Mouse (Mus musculus): ENCODE measurements around the gene Pygo2.
A peak's percentile ranks its signal among the peaks of the same experiment; 100 is the strongest.

Gene Pygo2

DNA sequence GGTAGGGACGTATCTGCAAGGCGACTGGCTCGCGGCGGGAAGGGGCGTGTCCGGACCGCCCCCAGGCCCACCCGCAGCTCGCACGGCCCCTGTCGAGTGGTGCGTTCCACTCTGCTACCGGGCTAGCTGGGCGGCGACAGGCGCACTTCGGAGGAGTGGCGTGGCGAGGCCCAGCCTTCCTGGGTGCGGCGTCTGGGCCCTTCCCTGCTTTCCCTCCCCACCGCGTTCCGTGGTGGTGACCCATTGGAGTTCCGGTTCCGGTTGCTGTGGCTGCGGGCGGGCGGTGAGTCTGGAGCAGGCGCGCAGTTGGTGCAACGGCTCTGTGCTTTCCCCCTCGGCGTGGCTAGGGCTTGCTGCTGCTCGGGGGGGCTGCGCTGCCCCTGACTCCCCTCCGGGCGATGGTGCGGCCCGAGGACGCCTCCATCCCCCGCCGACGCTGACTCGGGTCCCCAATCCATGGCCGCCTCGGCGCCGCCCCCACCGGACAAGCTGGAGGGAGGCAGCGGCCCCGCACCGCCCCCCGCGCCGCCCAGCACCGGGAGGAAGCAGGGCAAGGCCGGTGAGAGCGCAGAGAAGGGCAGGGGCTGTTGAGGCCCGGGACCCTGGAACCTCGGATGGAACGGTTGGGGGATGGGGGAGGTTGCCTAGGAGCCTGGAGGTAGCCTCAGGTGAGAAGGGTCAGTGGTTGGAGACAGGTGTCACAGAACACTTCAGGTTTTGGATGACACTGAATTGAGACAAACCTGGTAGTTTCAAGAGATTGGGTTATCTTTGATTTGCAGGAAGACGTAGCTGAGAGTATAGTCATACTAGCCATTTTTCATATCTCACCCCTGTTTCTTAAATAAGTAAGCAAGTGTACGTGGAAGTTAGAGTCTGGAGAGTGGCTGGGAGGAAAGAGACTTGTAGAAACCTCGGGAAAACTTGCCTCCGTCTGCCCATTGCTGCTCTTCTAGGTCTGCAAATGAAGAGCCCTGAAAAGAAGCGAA lies at the start of gene Pygo2:
Gene Pygo2, plus strand, starts transcription at position 44 of the 989 bp plus-strand sequence.
- peak; percentile 94 for DNase-seq (ENCODE audit: extremely low spot score, low spot score)

DNA sequence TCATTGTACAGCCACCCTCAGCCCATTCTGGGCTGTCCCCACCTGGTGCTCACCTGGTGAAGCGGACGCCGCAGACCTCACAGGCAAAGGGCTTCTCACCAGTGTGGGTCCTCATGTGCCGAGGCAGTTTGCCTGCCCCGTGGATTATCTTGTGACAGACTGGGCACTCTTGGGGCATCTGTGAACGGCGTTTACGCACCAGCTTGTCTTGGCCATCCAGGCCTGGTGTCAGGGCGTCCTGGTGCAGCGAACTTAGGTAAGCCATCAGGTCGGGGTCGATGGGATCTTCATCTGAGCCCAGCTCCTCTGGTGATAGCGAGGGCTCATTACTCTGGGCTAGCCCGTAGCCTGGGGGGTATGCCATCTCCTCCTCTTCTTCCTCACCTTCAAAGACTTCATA lies 49.7 kb upstream of the Pygo2 start:
- DNase-seq (ENCODE audit: extremely low spot score, low spot score): no peak

- no peak for DNase-seq (ENCODE audit: extremely low spot score, low spot score)
Measured at GRCm38 (mm10) chr3:89380711-89381110, 49.3 kb upstream of the Pygo2 start.

DNA sequence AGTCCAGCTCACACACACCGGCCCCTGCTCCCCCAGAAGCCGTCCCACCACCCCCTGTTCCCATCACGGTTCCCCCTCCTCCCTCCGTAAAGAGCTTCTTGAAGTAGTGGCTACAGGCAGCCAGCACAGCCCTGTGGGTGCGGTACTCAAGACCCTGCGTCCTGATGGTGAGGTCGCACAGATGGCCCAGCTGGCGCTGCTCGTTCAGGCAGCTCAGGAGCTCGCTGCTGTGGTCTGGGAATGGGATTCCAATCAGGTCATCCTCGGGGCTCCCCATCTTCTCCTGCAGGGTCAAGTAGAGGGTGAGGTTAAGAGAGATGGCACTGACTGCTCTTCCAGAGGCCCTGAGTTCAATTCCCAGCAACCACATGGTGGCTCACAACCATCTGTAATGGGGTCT lies 48.8 kb upstream of the Pygo2 start:
- no peak for DNase-seq (ENCODE audit: extremely low spot score, low spot score)

GRCm38 (mm10) chr3:89382033-89382882 lies 47.8 kb upstream of the Pygo2 start:
- DNase-seq (ENCODE audit: extremely low spot score, low spot score): no peak

- DNase-seq (ENCODE audit: extremely low spot score, low spot score): no peak
Measured at GRCm38 (mm10) chr3:89382950-89383349, 47.1 kb upstream of the Pygo2 start.

DNA sequence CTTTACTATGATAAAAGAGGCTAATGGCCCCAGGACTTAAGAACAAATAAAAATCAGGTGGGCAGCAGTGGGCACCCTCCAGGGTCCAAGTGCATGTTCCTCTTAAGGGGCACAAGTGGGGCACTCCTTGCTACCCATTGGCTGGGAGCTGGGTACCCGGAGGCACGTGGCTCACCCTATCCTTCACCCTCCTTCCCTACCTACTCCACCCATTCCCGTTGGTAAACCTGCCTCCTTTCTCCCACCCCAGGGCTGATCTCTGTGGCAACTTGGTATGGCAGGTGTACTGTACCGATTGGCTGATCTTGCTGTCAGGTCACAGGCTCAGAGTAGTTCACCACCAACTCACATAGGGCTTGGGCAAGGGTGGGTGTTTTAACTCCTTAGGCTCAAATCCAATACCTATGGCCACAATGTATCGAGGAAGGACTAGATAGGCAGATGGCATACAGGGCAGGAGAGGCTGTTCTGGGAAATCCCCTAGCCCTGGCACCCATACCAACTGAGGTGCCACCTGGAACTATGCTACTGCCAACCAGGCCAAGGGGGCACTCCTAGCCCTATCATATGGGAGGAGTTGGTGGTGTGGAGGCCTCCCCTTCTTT lies 46.3 kb upstream of the Pygo2 start:
- DNase-seq (ENCODE audit: extremely low spot score, low spot score): no peak

DNA sequence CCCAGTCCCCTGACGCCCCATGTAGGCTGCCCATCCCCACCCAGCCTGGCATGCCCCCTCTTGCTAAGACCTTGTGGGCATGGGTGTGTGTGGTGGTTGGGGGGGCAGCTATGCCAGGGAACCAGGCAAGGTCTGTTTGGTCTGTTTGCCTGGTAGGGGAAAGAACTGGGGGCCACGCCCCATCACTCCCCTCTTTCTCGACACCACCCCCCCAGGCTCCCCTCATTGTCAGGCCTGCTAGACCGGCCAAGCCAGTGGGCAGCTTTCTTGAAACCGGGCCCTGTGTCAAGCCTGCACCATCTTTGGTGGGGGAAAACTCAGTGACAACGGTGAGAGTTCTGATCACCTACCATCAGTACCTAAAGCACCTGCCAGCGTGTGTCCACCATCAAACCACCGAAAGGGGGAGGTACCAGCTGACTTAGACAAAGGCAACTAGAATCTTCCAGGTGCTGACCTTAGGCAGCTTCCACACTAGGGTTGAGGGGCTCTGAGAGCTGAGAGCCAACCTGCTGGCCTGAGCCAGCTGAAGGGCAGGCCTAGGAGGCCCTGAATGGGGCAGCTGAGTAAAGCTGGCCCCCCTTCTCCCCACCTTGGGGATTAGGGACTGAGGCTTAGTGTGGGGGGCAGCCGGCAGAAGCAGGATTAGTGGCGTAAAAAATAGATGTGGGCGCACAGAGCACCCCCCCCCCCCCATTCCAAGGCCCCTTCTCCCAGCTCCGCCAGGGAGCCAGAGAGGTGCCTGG lies 45.5 kb upstream of the Pygo2 start:
- DNase-seq (ENCODE audit: extremely low spot score, low spot score): no peak

DNA sequence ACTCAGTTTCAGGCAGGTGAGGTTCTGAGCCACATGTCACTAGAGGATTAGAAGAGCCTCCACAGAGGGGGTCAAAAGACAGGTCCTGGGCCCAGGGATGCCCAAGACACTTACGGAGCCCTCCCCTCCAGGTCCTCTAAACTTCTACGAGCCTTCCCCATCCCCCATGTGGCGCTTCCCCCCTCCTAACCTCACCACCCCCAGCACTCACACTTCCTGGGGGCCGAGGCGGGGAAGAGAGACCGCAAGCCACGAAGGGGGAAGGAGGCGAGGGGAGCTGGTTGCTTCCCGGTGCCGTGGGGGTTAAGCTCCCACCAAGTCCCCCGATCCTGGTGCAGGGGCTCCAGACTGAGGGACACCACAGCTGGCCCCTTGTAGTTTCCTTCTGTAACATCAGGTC lies 44.6 kb upstream of the Pygo2 start:
- DNase-seq (ENCODE audit: extremely low spot score, low spot score): no peak

DNA sequence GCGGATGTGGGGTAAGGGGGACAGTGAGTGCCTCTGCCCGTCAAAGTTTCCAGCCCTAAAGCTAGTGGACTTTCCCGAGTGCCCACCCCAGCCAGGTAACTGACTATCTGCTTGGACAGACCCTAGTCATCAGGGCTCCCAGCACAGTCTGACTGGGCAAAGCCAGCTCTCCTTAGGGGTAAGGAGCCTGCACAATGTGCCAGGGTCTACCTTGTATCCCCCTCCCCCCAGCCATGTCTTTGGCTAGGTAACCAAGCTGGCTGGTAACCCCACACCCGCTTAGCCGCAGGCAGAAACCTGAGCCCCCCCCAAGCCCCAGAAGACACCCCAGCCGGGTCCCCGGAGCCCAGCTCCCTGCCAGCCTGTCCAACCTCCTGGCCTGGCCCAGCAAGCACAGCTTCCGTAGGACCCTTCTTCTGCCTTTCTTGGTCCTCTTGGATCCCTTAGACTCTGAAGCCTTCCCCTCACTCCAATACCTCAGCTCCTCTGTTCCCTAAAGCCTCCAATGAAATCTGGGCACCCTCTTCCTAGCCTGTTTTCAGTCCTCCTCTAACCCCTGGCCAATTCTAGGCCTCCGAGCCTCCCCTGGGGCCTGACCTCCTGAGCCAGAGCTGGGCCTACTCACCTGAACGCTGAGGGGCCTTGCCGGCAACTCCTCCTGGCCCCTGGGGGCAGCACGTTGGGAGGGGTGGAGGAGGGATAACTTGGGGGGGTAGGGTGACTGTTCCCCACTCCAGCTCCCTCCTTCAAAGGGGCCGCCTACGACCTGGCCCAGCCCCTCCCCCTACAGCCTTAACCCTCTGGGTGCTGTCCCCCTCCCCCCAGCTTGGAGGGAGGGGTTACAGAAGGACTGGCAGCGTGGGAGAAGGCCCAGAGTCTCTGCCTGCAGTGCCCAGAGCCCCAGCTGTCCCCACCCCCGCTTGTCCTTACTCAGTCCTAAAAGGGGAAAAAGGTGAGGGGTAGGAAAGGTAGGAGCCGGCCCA lies 43.3 kb upstream of the Pygo2 start:
- no peak for DNase-seq (ENCODE audit: extremely low spot score, low spot score)

DNA sequence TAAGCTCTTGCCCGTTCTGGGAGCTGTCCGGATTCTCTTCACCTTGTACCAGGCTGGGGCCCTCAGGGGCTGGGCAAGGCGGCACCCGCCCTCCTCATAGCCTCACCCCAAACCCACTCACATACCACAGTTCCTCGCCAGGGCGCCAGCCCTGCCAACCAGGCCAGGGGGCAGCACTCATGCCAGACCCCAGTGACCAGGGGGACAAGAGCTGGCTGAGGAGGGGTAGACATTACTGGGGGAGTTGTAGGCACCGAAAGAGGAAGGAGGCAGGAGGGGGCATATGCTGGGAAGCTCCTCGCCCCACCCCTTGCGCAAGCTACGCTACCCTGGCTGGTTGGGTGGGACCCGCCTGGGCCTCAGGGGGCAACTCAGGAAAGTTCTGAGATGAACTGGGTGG lies 42.4 kb upstream of the Pygo2 start:
- DNase-seq (ENCODE audit: extremely low spot score, low spot score): no peak

GRCm38 (mm10) chr3:89388134-89388881 lies 41.7 kb upstream of the Pygo2 start:
- no peak for DNase-seq (ENCODE audit: extremely low spot score, low spot score)

DNA sequence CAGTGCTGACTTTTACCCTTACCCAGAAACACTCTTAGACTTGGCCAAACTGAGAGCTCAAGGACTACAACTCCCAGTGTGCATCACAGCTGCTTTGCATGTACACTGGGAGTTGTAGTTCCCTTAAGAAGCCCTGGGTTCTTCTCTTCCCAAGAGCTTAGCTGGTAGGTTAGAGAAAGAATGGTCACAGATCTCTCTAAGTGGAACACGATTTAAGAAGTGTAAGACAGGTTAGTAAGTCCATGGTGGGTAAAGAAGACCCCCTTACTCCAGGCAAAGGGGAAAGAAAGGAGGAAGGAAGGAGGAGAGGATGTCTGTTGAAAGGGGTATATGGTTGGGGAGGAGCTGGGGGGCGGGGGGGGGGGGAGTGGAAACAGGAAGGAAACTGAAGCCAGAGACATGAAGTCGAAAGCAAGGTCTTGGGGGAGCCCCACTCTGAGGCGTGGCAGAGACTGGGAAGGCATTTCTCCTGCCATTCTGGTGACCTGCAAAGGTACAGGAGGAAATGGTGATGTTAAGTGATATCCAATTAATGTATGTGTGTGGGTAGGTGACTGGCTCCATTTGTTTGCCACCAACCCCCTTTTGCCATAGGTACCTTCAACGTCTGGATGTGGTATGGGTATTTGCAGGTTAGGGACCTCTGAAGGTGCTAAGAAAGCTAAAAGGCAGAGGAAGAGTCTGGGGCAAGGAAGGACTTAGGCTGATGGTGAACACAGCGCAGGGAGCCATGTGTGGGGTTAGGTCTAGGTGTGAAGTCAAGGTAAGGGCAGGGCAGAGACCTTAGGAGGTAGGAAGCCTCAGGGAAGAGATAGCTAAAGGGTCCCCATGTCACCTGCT lies 40.9 kb upstream of the Pygo2 start:
- no peak for DNase-seq (ENCODE audit: extremely low spot score, low spot score)

- DNase-seq (ENCODE audit: extremely low spot score, low spot score): no peak
Measured at GRCm38 (mm10) chr3:89390111-89390515, 39.9 kb upstream of the Pygo2 start.

DNA sequence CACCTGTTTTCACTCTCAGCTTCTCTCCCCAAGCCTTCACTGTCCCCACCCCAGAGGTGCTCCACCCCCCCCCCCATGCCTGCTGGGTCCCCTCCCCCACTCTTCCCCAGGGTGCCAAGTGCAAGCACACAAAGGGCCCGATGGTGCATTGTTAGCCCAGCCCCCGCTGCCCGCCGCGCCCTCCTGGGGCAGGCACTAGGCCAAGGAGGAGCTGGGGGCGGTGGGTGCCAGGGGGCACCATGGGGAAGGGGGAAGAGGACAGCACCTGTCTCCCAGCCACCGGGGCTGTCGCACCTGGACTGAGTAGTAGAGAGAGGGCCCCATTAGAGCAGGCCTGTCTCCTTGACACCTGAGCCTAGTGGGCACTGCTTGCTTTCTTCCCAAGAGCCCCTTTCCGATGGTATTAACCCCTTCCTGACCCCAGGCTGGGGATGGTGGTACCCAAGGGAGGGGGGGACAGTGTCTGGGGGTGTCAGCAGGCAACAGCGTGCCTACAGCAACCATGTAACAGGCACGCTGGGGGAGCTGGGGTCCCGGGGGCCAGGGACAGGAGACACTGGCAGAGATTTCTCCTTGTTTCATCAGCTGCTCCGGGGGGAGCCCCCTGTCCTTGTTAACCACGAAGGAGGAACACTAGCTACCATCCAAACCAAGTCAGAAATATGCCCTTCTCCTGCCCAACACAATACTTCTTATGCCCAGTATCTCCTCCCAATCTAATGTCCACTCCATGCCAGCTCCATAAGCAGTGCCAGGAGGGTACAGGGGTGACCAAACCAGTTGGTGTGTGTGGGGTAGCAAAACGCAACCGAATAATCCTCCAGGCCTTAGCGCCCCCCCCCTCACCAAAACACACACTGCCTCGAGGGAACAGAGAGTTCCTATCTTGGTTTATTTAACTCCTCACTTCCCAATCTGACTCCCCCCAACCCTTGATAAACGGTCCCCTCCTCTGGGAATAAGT lies 39.0 kb upstream of the Pygo2 start:
- DNase-seq (ENCODE audit: extremely low spot score, low spot score): no peak

DNA sequence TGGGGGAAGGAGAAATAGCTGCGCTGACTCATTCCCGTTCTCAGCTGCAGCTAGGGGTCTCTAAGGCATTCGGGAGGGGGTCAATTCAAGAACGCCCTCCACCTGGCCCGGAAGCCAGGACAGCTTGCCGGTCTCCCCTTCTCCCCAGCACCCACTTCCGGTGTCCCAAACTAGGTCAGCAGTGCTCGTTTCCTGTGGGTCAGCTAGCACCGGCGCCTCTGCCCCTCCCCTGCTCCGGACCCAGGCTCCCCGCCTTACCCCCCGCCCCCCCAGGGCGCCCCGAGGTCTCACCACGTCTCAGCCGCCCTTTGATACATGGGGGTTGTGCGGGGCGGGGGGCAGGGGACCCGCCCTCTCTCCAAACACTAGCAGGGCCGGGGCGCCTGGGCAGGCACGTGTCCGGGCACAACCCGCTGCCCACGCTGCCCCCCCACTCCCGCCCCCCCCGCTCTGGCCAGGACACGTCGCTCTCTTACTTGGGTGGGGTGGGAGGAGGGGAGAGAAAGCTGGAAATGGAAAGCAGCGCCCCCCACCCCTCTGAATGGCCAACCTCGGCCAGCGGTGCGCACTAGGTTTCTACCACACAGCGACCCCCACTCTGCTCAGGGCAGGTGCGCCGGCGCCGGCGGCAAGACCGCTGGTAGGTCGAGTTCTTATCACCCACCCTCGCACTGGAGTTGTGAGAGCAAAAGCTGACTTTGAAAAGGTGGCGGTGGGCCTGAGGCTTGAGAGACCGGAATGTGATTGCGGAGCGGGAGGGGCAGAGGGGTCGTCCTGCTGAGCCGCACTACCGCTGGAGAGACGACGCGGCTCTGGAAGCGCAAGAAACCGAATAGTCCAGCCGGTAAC lies 38.1 kb upstream of the Pygo2 start:
- peak; percentile 63 for DNase-seq (ENCODE audit: extremely low spot score, low spot score)

Data from neural tube, embryonic 10.5 days (tissue).